Mouse (Mus musculus) frontal cortex, postnatal 36 days (tissue): ENCODE results near the gene Dmkn.
A peak's percentile ranks its signal among the peaks of the same experiment; 100 is the strongest.

ENCODE experiments used
- DNase-seq, 2 experiments: peaks; one replicate each; pipeline ENCODE4 v3.0.0; 2022; ENCODE audit warnings: low spot score in 2 of 2

Dmkn gene

DNA sequence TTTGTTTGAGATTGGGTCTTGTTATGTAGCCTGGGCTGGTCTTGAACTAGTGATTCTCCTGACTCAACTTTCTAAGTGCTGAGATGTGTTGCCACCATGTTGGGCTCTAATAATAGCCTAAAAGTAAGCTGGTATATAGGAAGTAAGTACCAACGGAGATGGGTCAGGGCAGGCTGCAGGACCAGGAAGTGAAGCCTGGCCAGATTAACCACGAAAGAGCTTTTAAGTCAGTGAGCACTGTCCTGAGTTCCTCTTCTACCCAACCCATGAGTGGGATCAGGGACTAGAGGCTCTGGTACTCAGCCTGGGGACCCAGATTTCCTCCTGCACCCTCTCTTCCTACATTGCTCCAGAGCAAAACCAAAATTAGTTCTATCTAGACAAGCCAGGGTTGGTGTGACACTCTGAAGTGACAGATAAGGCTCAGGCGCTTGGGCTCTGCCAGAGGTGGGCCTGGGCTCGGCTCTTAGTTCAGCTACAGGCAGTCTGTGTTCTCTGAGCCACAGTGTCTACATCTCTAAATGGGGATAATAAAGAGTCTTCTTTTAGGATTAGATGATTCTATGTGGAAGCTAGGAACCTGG lies 1.7 kb upstream of the Dmkn start:
- DNase-seq, result no peak

DNA sequence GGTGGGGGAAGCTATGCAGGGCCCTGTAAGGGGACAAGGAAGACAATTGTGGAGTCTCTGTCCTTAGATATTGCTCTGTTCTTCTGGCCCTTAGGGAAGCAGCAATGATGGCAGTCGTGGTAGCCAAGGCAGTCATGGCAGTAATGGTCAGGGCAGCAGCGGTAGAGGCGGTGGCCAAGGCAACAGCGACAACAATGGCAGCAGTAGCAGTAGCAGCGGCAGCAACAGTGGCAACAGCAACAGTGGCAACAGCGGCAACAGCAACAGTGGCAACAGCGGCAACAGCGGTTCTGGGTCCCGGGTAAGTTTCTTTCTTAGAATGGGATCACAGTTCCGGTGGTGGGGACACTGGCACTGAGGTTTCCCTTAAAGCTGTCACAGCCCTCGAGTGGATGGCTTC lies 1.6 kb downstream of the Dmkn start:
- no peak for DNase-seq

DNA sequence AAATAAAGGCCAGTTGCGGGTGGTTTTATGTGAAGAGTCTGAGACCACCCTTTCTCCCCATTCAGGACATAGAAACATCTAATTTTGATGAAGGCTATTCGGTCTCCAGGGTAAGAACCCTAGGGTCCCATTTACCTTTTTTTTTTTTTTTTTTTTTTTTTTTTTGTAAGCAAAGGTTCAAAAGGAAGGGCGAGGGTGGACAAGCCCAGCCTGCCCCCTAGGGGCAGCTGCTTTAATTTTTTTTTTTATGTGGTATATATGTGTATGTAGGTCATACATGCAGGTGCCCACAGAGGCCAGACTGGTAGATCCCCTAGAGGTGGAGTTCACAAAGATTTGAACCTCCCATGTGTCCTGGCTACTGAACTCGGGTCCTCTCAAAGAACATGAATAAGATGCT lies 2.9 kb downstream of the Dmkn start:
- DNase-seq, result no peak

DNA sequence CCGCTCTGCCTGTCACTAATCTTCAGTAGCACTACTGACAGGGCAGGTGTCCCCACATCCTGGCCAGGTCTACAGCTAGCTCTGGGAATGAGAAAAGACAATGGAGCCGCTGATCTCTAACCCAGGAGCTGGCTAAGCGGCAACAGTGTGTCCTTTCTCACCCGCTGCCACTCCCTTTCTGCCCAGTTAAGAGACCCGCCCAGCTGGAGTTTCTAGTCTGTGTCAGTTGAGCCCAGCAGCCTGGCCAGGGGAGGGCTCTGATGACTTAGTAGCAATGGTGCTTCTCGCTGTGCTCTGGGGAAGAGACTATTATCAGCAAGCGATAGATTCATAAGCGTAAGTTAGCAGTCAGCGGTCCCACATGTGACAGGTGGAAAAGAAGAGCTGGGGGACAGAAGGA lies 5.7 kb downstream of the Dmkn start:
- no peak for DNase-seq

DNA sequence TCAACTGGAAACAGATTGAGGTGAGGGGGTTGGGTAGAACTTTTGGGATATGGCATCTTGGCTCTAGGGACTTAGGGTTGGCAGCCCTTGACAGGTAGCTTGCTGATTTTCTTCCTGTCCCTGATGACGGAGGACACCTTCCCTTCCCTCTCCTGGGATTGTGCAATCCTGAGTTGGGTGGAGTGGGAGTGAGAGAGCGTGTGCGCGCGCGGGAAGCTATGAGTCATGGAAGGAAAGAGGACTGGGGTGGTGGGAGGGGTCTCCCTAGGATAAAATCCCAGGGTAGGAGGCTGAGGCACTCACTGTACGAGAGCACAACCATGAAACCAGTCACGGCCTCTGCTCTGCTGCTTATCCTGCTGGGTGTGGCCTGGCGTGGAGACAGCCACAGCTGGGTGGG lies 12.5 kb downstream of the Dmkn start:
- no peak for DNase-seq

DNA sequence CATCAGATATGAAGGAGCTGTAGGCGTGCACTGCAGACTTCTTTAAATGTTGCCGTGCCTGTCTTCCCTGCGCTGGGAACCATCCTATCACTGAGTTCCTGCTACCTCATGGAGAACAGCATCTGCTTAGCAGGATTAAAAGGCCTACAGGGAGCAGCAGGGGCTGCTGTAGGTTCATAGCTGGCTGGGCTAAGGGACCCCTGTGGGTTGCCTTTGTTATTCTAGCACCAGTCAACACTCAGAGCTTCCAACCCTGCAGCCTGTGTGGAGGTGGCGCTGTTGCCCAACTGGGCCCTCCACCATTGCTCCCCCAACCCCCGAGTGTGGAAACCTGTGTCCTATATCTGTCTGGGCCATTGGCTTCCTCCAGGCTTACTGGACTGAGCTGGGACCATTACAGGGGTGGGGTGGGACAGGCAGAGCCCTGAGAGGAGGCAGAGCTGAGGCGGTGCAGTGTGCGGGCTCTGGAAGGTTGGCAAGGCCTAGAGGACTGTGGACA lies 13.6 kb downstream of the Dmkn start:
- no peak for DNase-seq

DNA sequence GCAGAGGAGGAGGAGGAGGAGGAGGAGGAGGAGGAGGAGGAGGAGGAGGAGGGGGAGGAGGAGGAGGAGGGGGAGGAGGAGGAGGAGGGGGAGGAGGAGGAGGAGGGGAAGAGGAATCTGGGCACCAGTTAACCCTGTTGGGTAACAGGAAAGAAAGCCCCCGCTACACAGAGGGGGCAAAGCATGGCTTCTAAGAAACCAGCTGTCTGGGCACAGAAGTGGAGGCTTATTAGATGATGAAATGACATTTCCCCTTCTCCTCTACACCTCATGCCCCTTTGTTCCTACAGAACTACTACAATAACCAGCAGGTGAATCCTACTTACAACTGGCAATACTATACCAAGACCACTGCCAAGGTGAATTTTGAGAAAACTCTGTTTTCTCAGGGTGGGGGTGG lies 14.4 kb downstream of the Dmkn start:
- no peak for DNase-seq

DNA sequence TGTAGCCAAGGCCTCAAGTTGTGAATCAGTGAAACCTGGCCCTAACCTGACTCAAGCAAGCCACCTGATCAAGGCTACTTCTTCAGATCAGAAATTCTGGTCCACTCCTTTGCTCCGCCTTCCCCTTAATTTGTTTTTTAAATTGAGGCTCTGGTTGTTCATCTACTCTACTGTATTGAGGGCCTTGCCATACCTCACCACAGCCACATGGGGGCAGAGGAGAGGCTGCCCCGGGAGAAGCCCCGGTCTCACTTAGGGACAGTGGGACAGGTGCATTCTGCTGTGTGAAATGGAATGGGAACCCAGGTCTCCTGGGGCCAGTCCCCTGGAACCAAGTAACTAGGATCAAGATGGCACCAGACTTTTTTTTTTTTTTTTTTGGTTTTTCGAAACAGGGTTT lies 18.2 kb downstream of the Dmkn start:
- no peak for DNase-seq

DNA sequence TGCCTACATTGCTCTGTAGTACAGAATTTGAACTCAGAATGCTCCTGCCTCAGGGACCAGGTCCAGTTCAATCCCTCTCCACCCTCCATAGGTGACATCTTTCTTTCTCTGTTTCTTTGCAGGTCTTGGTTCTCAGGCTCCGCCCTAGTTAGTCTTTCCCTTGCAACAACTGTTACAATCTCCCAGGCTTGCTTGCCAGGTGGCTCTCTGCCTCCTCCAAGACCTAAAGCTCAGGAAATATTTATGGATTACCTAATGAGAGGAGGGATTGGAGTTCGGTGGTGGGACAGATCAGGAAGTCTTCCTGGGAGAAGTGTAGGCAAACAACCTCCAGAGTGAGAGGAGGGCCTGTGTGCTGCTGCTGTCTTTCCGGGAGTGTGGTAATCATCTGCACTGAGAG lies 19.1 kb downstream of the Dmkn start:
- no peak for DNase-seq

DNA sequence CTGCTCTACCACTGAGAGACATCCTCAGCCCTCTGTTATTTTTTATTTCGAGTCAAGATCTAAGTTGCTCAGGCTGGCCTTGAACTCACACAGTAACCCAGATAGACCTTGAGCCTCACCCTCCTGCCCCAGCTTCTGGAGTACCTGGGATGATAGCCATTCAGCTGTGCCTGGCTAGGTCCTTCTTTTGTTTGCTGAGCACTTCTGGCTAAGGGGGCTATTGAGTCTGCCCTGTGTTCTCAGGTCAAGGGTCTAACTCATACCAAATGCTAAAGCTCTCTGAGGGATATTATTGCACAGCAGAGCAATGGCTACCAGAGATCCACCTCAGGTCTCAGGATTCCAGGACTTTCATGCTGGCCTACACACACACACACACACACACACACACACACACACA lies 21.6 kb downstream of the Dmkn start:
- DNase-seq, result no peak

DNA sequence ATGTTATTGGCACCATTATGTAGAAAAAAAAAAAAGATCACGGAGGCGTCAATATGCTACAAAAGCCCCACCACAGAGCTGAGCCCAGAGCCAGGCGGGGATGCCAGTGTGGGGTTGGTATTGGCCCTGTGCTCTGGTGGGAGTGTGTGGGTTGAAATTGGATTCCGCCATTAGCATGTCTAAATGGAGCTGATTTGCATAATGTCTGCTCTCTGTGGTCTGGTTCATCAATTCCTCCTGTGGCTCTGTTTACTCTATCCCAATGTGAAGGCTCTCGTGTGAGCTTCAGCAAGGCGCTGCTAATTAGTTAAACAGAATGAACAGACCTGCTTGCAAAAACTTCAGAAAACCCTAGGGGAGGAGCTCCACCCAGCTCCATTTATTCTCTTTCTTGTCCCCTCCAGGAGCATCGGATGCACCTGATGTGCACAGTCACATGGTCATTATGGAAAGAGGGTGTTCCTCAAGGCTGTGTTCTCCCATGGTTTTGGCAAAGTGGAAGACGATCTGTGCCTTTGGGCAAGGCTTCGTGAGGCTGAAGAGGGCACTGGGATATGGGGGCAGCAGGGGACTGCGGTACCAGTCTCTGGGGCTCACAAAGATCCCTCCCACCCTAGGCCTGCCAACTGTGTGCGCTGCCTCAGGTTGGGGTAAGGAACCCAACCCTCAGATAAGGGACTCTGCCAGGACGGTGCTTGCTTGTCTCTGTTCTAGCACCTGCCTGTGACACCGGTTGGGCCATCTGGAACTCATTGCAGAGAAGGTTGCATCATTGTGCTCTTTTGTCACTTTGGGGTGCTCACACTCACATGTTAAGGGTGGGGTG lies 22.4 kb downstream of the Dmkn start:
- DNase-seq, result no peak

DNA sequence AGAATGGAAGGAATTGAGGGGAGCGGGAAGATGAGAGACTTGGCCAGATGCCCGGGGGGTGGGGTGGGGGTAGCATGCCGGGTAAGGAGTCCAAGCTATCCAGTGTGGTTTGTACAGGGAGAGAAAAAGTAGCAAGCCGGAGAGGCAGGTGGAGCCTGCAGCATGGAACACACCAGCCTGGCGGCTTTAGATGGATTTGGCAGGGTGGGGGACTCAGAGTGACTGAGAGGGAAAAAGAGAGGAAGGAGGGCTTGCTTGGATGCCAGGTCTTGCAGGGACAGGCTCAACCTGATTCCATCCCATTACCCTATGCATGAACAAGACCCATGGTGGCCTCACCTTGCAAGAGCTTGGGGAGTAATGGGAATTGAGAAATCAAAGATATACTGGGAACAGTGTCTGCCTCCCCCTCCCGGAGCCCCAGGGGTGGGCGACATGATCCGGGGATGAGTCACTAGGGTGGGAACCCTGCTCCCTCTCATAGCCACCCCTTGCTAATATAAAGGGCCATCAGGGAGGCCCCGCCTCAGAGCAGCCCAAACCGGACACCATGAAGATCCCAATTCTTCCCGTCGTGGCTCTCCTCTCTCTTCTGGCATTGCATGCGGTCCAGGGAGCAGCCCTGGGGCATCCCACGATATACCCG lies 23.9 kb downstream of the Dmkn start, which contains the start of gene Krtdap:
Gene Krtdap (plus strand): TSS at position 520 of the 646 bp plus-strand sequence.
- no peak for DNase-seq

DNA sequence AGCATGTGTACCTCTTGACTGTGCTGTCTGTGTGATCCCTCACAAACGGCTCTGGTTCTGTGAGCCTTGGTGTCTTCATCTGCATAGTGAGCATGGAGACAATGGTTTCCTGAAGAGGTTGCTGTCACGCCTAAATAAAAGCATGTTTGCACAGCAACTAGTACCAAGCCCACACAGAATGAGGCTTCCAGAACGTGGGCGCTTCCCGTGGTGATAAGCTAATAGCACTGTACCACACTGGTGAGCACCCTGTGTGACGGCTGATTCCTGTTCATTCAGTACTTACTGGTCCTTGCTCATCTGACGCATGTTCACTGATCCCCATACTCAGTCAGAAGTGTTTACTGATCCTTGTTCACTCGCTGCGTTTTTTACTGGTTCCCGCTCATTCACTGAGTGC lies 26.6 kb downstream of the Dmkn start:
- DNase-seq, result no peak

DNA sequence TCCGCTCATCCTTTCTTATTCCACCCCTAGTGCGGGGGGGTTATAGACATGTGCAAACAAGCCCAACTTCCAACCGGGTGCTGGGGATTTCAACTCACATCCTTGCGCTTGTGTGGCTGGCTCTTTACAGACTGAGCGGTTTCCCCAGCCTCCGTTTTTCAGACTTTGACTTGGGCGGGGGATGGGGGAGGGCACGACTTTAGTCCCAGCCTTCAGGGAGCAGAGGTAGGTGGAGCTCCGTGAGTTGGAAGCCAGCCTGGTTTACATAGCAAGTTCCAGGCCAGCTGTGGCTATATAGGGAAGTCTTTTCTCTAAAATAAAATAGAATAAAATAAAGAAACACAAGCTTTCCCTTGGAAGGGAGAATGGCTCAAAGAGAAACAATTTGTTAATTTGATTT lies 28.4 kb downstream of the Dmkn start:
- DNase-seq, result no peak

DNA sequence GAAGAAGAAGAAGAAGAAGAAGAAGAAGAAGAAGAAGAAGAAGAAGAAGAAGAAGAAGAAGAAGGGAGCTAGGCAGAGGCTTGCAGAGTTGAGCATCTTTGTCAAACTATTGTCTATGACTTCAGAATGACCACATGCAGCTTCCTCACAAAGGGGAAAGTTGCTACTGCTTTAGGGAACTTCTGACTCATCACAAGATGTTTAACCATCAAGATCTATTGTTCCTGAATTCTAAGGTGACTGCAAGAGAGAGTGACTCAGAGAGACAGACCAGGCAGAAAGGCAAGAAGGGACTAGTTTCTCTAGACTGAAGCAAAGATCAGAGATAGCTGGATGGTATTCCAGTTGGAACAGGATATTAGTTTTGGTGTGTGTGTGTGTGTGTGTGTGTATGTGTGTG lies 31.4 kb downstream of the Dmkn start:
- no peak for DNase-seq

DNA sequence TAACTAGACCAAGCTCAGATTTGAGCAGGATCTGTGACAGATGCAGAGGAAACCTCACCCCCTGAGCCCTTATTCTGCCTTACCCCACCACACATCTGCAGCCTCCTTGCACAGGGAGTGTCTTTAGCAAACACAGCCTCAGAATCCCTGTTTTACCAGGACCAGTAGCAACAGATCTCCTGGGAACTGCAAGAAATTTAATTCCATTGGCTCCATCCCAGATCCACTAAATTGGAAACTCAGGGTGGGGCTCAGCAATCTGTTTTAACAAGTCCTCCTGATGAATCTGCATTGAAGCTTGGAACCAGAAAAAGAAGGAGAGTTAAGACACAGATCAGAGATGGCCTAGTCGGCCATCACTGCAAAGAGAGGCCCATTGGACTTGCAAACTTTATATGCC lies 33.2 kb downstream of the Dmkn start:
- peak in 1 of 2 experiments; percentile 65 for DNase-seq

DNA sequence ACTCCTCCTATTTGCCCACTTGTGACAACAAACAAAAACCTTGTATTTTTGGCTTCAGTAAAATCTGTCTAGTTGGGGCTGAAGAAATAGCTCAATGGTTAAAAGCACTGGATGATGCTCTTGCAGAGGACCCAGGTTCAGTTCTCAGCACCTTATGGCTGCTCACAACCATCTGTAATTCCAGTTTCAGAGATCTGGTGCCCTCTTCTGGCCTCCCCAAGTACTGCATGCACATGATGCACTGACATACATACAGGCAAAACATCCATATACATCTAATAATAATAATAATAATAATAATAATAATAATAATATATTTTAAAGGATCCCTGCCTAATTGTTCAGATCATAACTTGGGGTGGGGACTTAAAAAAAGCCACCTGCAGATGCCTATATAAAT lies 37.1 kb downstream of the Dmkn start:
- no peak for DNase-seq

DNA sequence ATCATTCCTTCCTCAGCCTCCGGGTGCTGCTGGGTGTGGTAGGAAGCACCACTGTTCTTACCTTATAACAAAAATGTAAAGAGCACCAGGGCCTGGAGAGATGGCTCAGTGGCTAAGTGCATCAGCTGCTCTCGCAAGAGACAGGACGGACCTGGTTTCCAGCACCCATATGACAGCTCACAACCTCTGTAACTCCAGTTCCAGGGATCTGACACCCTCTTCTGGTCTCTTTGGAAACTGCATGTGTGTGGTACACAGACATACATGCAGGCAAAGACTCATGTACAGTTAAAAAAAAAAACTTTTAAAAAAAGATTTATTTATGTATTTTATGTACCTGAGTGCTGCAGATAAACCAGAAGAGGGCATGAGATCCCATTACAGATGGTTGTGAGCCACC lies 39.7 kb downstream of the Dmkn start:
- DNase-seq, result no peak

DNA sequence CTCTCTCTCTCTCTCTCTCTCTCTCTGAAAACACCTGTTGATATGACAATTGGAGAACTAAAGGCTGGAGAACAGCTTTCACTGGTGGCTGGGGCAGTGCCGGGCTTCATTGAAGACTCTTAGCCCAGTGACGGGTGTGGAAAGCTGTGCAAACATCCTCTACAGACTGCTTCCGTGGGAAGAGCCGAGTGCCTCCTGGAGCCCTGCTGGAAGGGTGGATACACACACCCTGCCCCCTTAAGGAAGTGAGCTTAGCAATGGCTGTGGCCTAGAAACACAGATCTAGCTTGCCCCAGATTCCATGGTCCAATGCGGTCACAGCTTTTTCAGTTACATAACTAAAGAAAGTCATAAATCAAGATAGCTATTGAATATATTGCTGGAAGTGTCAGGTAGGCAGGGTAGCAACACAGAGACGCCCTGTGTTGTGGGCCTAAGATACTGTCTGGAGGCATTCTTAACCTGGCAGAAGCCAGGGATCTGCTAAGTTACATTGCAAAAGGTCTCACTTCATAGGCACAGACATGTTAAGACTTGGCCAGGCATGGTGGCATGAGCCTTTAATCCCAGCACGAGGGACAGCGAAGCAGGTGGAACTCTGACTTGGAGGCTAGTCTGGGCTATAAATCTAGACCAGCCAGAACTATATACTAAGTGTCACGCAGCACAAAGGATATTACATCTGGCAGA lies 40.6 kb downstream of the Dmkn start:
- DNase-seq, result no peak

DNA sequence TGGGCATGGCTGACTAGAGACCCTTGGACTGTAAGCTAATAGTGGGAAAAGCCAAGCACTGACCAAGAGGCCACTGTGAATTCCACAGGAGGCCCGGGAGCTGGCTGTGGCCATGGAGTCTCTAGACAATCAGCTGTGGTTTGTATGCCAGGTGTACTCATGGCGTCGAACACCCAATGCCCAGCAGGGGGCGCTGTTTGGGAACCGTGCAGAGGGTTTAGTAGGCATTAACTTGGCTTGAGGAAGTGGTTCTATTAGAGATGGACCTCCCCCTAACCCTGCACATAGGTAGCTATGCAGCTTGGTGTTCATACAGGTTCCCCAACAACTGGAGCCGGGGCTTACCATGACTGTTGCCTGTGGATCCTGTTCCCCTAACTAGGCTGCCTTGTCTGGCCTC lies 42.4 kb downstream of the Dmkn start:
- no peak for DNase-seq

DNA sequence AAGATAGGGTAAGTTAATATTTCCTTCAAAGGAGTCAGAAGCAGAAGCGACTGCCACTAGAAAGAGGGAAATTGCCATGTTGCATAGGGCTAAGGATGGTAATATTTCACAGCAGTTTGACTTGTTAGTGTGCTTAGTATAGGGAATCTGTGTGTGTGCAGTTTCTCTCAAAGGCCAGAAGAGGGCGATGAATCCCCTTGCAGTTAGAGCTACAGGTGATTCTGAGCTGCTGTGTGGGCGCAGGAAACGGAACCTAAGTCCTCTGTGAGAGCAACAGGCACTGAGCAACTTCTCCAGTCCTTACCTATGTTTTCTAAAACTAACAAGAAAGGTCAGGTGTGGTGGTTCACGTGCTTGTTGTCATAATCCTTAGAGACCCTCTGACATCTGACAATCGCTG lies 46.8 kb downstream of the Dmkn start:
- DNase-seq, result no peak

DNA sequence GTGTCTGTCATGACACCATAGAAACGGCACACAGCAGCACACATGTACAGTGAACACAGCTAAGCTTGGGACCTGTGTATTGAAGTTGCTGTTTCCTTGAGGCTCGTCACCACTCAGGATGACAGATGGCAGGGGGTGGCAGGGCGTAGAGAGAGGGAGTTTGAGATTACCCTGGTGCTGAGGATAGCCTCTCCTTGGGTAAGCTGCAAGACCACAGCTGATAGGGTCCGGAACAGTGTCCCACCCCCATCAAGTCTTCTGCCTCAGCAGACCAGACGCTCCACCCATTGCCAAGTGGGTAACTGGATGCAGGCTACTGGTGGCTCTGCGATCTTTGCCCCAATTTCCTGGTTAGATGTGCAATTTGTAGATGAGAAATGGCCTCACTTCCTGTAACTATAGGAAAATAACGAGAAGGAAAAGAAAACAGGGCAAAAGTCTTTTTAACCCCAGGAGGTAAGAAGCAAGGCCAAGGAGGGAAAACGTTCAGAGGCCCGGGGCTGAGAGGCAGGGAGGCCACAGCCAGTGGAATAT lies 48.3 kb downstream of the Dmkn start:
- no peak for DNase-seq
